Mouse (Mus musculus): ENCODE data around the gene Fam71f1. TPM values are rescaled to one million over a fixed set of nuclear protein-coding genes. Genes with fewer than 3 reads are reported as not detected.

The Fam71f1 gene
- total RNA-seq, 2 experiments from 2014 or later = not detected

Other genes starting within 250 kb of the Fam71f1 start
- gene Rbm28, start 154.1 kb upstream of the Fam71f1 start, total RNA-seq (2021) = 10 to 100 TPM; 20.6 to 21.7 TPM
- gene Prrt4, start 139.6 kb upstream of the Fam71f1 start, total RNA-seq (2021) = 1 to 10 TPM; 1.0 to 1.4 TPM
- 10 to 100 TPM; 25.3 to 29.8 TPM for gene Impdh1, start 102.8 kb upstream of the Fam71f1 start, total RNA-seq (2021)
- 1 to 10 TPM; 7.5 to 9.5 TPM for gene Hilpda, start 46.7 kb upstream of the Fam71f1 start, total RNA-seq (2021)
- gene Fam71f2, start 39.5 kb upstream of the Fam71f1 start, total RNA-seq (2021) = under 1 TPM in 1 of 2 experiments, not detected in 1; 0.31 TPM
- gene Calu, start 28.9 kb downstream of the Fam71f1 start, total RNA-seq (2021) = 100 to 1,000 TPM; 266 to 268 TPM
- gene Opn1sw, start 69.3 kb downstream of the Fam71f1 start, total RNA-seq (2021) = under 1 TPM; 0.44 to 0.98 TPM
- 10 to 100 TPM; 20.1 to 28.9 TPM for gene Ccdc136, start 77.2 kb downstream of the Fam71f1 start, total RNA-seq (2021)
- gene Flnc, start 114.1 kb downstream of the Fam71f1 start, total RNA-seq (2021) = 100 to 1,000 TPM; 491 to 520 TPM
- gene Atp6v1f, start 148.6 kb downstream of the Fam71f1 start, total RNA-seq (2021) = 10 to 100 TPM; 90.5 to 92.1 TPM
- gene Atp6v1fnb, start 152.3 kb downstream of the Fam71f1 start, total RNA-seq (2021) = not detected
- 10 to 100 TPM; 37.6 to 40.5 TPM for gene Kcp, start 188.8 kb downstream of the Fam71f1 start, total RNA-seq (2021)
- 1 to 10 TPM; 3.7 to 4.5 TPM for gene Irf5, start 207.5 kb downstream of the Fam71f1 start, total RNA-seq (2021)